Mouse (Mus musculus) C2C12 (cell line): ENCODE measurements around the gene Cib3. TPM values are rescaled to one million over a fixed set of nuclear protein-coding genes. Genes with fewer than 3 reads are reported as not detected.

Experiments used
- H3K27me3 ChIP-seq: one replicate; pipeline ENCODE4 v1.6.1; 2011; ENCODE audit not compliant: control insufficient read depth, insufficient read depth, insufficient read length
- H3K36me3 ChIP-seq: one replicate; pipeline ENCODE4 v1.6.1; 2011; ENCODE audit not compliant: control insufficient read depth, insufficient read depth
- H3K4me3 ChIP-seq: one replicate; pipeline ENCODE4 v1.5.1; 2011; ENCODE audit warnings: mild to moderate bottlenecking, control low read depth; ENCODE audit not compliant: poor library complexity, insufficient read depth, severe bottlenecking
- H3K79me2 ChIP-seq: one replicate; pipeline ENCODE4 v1.6.1; 2011; ENCODE audit not compliant: control insufficient read depth, insufficient read depth
- H3K79me3 ChIP-seq: one replicate; pipeline ENCODE4 v1.6.1; 2011; ENCODE audit warnings: low read depth, control low read depth
- H3ac ChIP-seq: one replicate; pipeline ENCODE3; 2011; ENCODE audit warnings: low read depth; ENCODE audit not compliant: control insufficient read depth, insufficient read length
- CEBPB ChIP-seq: IDR thresholded peaks from one replicate; pipeline ENCODE4 v1.6.1; 2011; ENCODE audit warnings: low read depth, mild to moderate bottlenecking, control low read depth, moderate library complexity
- CTCF ChIP-seq: IDR thresholded peaks from one replicate; pipeline ENCODE4 v1.5.1; 2011; ENCODE audit not compliant: control insufficient read depth, insufficient read depth, insufficient read length
- FOSL1 ChIP-seq: IDR thresholded peaks from one replicate; pipeline ENCODE4 v1.8.0; 2011; ENCODE audit warnings: mild to moderate bottlenecking, low read length; ENCODE audit not compliant: poor library complexity, insufficient read depth, severe bottlenecking
- MAX ChIP-seq: IDR thresholded peaks from one replicate; pipeline ENCODE4 v1.6.1; 2011; ENCODE audit warnings: mild to moderate bottlenecking, control low read depth
- MYOD1 ChIP-seq: IDR thresholded peaks from one replicate; pipeline ENCODE4 v1.6.1; 2011; ENCODE audit warnings: low read depth; ENCODE audit not compliant: control insufficient read depth, insufficient read length
- MYOG ChIP-seq: IDR thresholded peaks from one replicate; pipeline ENCODE4 v1.6.1; 2011; ENCODE audit not compliant: control insufficient read depth, insufficient read length; ENCODE audit errors: extremely low read depth
- USF1 ChIP-seq: IDR thresholded peaks from one replicate; pipeline ENCODE4 v1.6.1; 2011; ENCODE audit warnings: low read depth, mild to moderate bottlenecking, control low read depth, moderate library complexity
- long read RNA-seq, 2 experiments: library from polyadenylated mRNA; unstranded; transcript quantifications; one replicate each; pipeline ENCODE4 v2.0.0; 2019 to 2020
- polyA plus RNA-seq: library from polyadenylated mRNA; unstranded; fragments of >200 nt; fragmentation: generic; extraction: Trizol; gene quantifications from one replicate; pipeline ENCODE4 v1.2.1, GENCODE M21; 2012; ENCODE audit warnings: missing spikeins

Gene Cib3
- polyA plus RNA-seq: not detected
- long read RNA-seq, experiment 1: 0 reads
- long read RNA-seq, experiment 2: 0 reads

GRCm38 (mm10) chr8:72212751-72213150 lies at the start of gene Cib3:
Gene Cib3 (minus strand): TSS chr8:72212837.
- no peak for TF ChIP-seq MYOD1
- TF ChIP-seq USF1: no peak
- TF ChIP-seq MYOG: no peak
- TF ChIP-seq FOSL1: no peak
- TF ChIP-seq CEBPB: no peak
- no peak for TF ChIP-seq CTCF
- no peak for TF ChIP-seq MAX
- H3ac ChIP-seq: no peak within 1 kb of the TSS
- no peaks in the 10 kb centered on the region for H3K79me2 ChIP-seq

GRCm38 (mm10) chr8:72261872-72262271 lies 49.2 kb upstream of the Cib3 start:
- Histone ChIP-seq H3K4me3 (no peak overlapping the region), H3ac (no peak overlapping the region), H3K36me3 (no peaks in the 10 kb centered on the region), H3K79me3 (no peaks in the 10 kb centered on the region), H3K27me3 (peaks cover 5% of the 10 kb centered on the region), H3K79me2 (no peaks in the 10 kb centered on the region)
- no peak for TF ChIP-seq MYOG
- peak; percentile 21 for TF ChIP-seq CTCF

More at GRCm38 (mm10) chr8:72212751-72213150, at the start of gene Cib3:
- no peak within 1 kb of the TSS for H3K4me3 ChIP-seq
- H3K36me3 ChIP-seq: no peaks in the 10 kb centered on the region
- H3K79me3 ChIP-seq: no peaks in the 10 kb centered on the region
- H3K27me3 ChIP-seq: peaks cover 16% of the 10 kb centered on the region

- TF ChIP-seq MAX (no peak), MYOG (no peak), CTCF (no peak)
- Histone ChIP-seq H3ac (no peak overlapping the region), H3K27me3 (peaks cover 5% of the 10 kb centered on the region), H3K36me3 (no peaks in the 10 kb centered on the region), H3K4me3 (no peak overlapping the region), H3K79me2 (no peaks in the 10 kb centered on the region), H3K79me3 (no peaks in the 10 kb centered on the region)
Observed at GRCm38 (mm10) chr8:72261431-72261830, 48.8 kb upstream of the Cib3 start.

- H3K79me2 ChIP-seq: no peaks in the 10 kb centered on the region
- no peaks in the 10 kb centered on the region for H3K36me3 ChIP-seq
- H3K4me3 ChIP-seq: no peak overlapping the region
- peaks cover 5% of the 10 kb centered on the region for H3K27me3 ChIP-seq
- H3K79me3 ChIP-seq: no peaks in the 10 kb centered on the region
- no peak overlapping the region for H3ac ChIP-seq
- TF ChIP-seq MAX (no peak), USF1 (no peak), CEBPB (no peak), MYOG (no peak), CTCF (no peak)
Observed at GRCm38 (mm10) chr8:72261019-72261418, 48.4 kb upstream of the Cib3 start.

- TF ChIP-seq CTCF (no peak), CEBPB (no peak), FOSL1 (no peak), MYOG (no peak), USF1 (no peak), MYOD1 (no peak), MAX (no peak)
- H3K27me3 ChIP-seq: peaks cover 5% of the 10 kb centered on the region
- no peaks in the 10 kb centered on the region for H3K79me3 ChIP-seq
- H3ac ChIP-seq: no peak overlapping the region
- H3K4me3 ChIP-seq: no peak overlapping the region
- peaks cover 3% of the 10 kb centered on the region for H3K36me3 ChIP-seq
- no peaks in the 10 kb centered on the region for H3K79me2 ChIP-seq
Observed at GRCm38 (mm10) chr8:72260585-72260984, 47.9 kb upstream of the Cib3 start.

- H3K79me3 ChIP-seq: no peaks in the 10 kb centered on the region
- H3K79me2 ChIP-seq: no peaks in the 10 kb centered on the region
- H3K4me3 ChIP-seq: no peak overlapping the region
- peaks cover 7% of the 10 kb centered on the region for H3K36me3 ChIP-seq
- no peak for TF ChIP-seq MAX
- no peak overlapping the region for H3ac ChIP-seq
- peaks cover 5% of the 10 kb centered on the region for H3K27me3 ChIP-seq
Observed at GRCm38 (mm10) chr8:72259862-72260261, 47.2 kb upstream of the Cib3 start.

- no peaks in the 10 kb centered on the region for H3K79me2 ChIP-seq
- no peaks in the 10 kb centered on the region for H3K27me3 ChIP-seq
- H3K79me3 ChIP-seq: no peaks in the 10 kb centered on the region
- peaks cover 19% of the 10 kb centered on the region for H3K36me3 ChIP-seq
- no peak overlapping the region for H3K4me3 ChIP-seq
- H3ac ChIP-seq: no peak overlapping the region
- TF ChIP-seq CEBPB (no peak), MAX (no peak), USF1 (no peak), MYOD1 (no peak), CTCF (no peak), FOSL1 (no peak)
Observed at GRCm38 (mm10) chr8:72257902-72258238, 45.2 kb upstream of the Cib3 start.
